Mouse (Mus musculus) megakaryocyte, embryonic 14.5 days (primary cell): ENCODE results near the gene Topors.

ENCODE experiments used
- FLI1 ChIP-seq: IDR thresholded peaks from 2 replicates; pipeline ENCODE4 v1.6.1; 2012; ENCODE audit warnings: low read length, inconsistent platforms, mixed read lengths
- GATA1 ChIP-seq: IDR thresholded peaks from 3 replicates; pipeline ENCODE4 v1.6.1; 2012; ENCODE audit warnings: mixed read lengths, low read length, inconsistent platforms, borderline replicate concordance

DNA sequence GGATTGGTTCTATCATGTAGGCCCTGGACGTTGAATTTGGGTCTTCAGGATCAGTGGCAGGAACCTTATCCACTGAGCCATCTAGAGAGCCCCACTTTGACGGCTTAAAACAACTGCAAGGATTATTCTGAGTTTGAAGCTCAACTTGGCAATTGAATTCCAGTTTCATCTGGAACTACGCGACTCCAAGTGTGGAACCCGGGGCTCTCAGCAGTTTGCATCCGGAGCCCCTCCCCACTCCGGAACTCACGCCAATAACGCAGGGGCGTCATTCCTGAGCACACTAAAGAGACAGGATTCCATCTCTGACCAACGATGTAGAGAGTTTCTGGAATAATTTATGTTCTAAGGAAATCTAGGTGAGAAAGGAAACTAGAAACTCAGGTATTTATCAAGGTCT is 42.5 kb downstream of the Topors start:
- TF ChIP-seq GATA1 (no peak), FLI1 (no peak)
